Mouse (Mus musculus) fibroblast of lung, adult 2 months (primary cell): Measurements from ENCODE around the gene Vps53.
"Not testable (repeated sequence)": the region's sequence is repeated elsewhere in the genome, so short reads cannot be mapped to it uniquely, and the experiment has no call there.

ENCODE experiments used
- DNase-seq: peaks from one replicate; pipeline ENCODE4 v3.0.0-alpha.2; 2011; ENCODE audit warnings: low read depth

The Vps53 gene

DNA sequence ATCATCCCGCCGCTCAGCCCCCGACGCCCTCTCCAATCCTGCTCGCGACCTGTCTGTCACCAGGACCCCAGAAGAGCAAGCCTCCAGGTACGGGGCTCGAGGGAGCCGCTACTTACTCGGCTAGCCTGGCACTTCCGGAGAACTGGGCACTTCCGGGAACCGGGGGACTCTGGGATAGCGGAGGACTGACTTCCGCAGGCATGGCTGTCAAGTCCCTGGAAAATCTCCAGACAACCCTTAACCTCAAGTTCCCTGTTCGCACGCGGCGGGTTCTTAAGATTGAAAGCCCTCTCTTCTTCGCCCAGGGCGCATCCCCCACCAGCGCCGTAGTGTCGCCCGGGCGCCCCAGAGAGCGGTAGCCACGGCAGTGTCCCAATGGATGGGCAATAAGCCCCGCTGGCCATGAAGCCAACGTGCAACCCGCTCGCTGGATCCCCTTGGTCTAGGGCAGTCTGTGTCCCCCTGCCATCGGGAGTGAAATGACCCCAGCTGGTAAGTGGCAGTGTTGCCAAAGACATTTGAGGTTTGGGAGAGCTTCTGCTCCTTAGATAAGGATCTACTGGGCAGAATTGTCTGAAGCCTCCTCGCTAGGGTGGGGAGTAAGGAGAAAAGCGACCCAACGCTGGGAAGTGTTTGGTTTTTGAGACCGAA lies at the start of gene Vps53, which contains the start of gene Fam57a:
TSS of gene Vps53 (minus strand) at position 153 of the 651 bp plus-strand sequence.
TSS of gene Fam57a (plus strand) at position 177 of the 651 bp plus-strand sequence.
- no peak for DNase-seq

- no peak for DNase-seq
Observed at GRCm38 (mm10) chr11:76225051-76225450, 45.6 kb upstream of the Vps53 start.

GRCm38 (mm10) chr11:76224631-76225030 lies 45.2 kb upstream of the Vps53 start:
- DNase-seq = no peak

DNA sequence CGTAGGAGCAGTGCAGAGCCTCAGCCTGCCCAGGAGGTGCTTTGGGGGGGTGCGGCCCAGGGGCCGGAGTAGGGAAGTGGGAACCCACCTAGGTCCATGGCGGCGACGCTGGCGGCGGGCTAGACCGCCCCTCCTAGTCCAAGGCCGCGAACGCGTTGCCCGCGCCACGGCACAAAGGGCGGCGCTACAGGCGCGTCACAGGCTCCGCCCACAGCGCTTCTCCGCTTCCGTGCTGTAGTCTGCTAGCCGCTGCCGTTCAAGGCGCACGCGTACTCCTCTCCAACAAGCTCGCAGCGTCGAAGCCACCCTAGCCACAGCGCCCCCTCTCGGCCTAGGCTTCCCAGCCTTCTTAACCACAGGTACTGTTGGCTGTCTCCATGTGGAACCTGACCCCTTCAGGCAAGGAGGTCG lies 37.9 kb upstream of the Vps53 start, which contains the start of the genes Dbil5 and Gemin4:
TSS of gene Dbil5 (plus strand) at position 219 of the 411 bp plus-strand sequence.
TSS of gene Gemin4 (minus strand) at position 275 of the 411 bp plus-strand sequence.
- DNase-seq = peak; percentile 93

DNA sequence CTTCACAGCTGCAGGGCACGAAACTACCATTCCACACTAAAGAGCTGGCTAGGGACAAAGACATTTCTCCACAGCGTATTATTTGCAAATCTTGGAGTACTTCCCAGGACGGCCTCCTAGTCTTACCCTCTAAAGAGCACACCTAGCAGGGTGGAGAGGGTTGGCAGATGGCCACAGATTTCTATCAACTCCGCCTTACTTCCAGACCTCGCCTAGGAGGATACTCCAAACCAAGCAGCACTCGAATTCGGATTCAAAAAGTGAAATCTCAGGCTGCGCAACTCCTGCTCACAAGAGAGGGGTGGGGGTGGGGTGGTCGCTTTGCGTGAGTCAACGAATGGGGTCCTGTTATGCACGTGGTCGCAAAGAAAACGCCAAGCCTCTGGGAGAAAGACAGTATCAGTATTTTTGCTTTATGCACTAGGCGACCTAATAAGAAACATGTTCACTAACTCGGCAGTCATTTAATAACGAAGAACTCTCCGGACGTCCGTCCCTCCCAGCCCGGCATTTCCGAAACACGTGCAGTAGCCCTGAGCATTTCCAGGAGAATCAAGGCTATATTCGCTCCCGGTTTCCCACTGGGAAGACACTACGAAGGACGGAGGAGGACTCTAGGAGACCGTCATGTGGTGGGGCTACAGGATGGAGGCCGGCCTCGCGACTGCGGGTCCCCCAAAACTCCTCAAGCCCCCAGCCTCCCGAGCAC lies 37.4 kb upstream of the Vps53 start:
- no peak for DNase-seq

DNA sequence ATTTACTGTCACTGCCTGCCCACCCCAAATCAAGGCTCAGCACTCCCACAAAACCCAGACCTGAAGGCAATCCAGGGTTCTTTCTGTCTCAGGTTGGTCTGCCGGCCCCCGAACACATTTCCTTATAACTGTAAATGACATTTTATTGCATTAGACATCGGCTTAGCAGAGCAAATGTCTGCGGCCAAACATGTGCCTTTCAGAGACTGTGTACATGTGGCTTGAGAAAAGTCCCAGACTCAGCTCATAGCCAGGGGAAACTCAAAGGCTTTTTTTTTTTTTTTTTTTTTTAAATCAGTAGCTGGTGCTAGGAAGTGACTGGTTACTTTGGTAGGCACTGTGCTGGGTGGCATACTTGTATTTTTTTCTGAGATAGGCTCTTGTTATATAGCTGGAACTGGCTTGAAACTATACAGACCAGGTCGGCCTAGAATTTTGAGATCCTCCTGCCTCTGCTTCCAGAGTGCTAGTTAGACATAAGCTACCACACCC lies 36.6 kb upstream of the Vps53 start:
- no peak for DNase-seq

DNA sequence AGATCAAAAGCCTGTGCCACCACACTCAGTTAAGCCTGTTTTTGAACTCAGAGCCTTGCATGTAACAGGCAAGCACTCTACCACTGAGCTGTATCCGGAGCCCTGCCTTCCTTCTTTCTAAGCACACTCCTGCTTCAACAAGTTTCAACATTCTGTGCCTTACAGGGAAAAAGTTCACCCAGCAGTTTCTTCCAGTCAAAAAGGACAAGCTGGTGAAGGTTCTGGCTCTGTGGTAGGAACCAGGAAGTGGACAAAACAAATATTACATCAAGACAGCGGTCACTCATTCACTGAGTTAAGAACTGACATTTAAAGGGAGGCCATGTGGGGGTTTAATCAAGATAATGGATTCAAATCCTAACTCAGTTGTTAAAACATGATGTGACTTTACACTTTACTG lies 35.6 kb upstream of the Vps53 start:
- DNase-seq = no peak

DNA sequence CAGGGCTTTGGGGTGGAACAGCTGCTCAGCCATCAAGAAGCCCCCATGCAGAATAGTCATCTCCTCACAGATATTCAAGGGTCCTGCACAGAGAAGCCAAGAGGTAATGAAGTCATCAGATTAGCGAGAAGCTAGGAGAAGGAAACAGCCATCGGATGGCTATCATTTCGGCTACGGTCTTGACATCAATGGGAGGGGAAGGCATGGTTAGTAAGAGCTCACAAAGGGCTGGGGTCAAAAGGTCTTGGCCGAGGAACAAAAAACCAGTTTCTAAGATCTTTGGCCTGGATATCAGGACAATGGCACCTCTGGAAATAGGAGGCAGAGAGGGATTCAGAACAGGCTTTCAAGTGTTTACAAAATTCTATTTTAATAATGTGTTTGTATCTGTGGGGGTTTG lies 34.4 kb upstream of the Vps53 start:
- DNase-seq = no peak

- not testable (repeated sequence) for DNase-seq
Observed at GRCm38 (mm10) chr11:76211595-76211994, 32.1 kb upstream of the Vps53 start.

DNA sequence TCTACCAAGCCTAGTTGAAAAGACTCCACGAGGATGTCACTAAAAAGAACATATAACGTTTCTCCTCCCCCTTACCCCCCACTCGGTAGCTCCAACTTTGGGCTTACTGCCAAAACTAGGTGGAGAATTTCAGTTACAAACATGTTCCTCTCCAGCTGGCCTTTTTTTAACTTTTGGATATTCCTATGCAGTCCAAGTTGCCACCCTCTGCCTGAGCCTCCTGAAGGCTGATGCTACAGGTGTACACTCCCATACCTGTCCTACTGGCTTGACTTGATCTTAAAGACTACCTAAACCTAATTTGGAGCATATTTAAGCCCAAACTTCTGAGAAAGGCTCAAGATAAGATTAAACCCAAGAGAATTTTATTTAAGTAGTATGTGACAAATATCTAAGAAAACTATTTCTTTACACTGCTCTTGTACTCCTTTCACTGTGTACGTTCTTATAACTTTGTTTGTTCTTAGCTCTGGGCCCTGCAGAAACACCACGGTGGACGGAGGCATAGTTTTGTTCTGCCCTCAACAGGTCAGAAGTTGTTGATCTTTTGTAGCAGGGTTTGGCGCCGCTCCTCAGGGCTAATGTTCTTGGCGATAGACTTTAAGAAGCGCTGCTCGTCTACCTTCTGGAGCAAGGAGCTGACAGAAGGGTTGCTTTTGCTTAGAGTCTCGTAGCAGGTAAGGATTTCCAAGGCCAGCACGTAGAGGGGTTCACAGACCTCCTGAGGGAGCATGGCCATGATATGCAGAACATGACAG lies 31.0 kb upstream of the Vps53 start:
- DNase-seq = no peak

DNA sequence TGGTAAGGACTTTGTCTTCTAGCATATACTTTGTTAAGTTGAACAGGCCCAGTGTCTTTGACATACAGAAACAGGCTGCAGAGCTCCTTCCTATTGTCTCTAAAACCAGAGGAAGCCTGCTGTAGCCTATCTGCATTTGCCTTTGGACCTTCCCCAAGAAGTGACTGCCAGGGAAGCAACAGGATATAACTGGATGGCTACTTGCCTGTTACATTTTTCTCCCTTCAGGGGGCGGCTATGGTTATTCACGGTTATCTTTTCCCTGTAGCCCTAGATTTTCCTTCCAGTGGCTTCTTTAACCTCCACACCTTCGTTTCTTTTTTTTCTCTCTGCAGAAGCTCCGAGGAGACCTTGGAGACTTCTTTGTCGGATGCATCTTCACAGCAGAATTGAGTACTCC lies 27.3 kb upstream of the Vps53 start:
- no peak for DNase-seq

DNA sequence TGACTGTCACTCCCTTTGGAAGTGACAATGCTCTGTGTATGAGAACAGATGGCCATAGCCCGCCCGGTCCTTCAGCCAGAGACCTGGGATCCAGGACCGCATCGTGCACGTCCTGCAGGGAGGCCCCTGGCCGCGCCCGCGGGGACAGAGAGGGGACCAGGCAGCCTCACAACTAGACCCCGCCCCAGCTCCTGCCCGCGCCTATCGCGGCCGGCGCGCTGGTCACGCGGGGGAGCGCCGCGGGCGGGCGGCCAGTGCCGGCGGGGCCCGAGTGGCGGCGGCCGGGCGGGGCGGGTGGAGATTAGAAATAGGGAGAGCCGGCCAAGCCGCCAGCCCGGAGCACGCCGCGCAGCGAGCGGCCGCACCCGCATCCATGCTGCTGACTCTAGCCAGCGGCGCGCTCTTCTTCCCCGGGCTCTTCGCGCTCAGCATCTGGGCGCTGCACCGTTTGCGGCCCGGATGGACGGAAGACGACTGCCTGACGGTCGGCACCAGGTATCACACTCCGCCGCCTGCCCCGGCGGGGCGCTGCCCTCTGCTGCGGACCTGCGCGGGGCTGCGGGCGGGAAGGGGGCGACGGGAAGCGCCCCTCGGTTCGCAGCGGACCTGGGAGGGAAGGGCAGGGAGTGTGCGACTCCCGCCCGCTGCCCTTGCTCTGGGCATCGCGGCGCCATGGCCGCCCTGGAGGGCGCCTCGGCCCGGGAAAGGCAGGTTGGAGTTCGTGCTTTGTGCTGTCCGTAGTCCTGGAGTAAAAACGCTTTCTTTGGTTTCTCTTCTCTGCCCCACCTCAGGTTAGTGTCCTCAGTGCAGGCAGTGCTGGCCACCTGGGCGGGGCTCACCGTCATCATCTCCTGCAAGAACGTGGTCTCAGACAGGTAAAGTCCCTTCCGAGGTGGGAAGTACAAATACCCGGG lies 22.6 kb upstream of the Vps53 start:
- no peak for DNase-seq

DNA sequence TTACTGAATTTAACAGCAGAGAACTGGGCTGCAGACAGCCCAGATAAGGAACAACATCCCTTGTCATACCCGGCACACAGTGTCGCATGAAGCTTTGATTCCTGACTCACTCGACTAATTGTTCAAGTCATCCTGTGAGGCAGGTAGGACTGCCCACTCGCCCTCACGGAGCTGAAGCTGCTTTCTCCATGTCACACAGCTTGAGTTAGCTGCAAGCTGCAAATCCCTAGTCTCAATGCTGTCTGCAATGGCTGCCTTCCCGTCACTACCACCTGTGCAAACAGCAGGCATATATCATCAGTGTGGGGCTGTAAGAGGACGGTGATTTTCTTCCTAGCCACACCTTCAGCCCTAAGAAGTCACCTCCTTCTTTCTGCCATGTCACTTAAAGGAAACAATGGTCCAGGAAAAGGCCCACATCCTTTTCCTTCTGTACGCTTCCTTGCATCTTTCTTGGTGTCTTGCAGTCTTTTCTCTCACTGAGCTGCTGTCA lies 17.6 kb upstream of the Vps53 start:
- DNase-seq = no peak

- DNase-seq = no peak
Observed at GRCm38 (mm10) chr11:76196275-76196976, 17.0 kb upstream of the Vps53 start.

GRCm38 (mm10) chr11:76186908-76187307 lies 7.5 kb upstream of the Vps53 start:
- no peak for DNase-seq

DNA sequence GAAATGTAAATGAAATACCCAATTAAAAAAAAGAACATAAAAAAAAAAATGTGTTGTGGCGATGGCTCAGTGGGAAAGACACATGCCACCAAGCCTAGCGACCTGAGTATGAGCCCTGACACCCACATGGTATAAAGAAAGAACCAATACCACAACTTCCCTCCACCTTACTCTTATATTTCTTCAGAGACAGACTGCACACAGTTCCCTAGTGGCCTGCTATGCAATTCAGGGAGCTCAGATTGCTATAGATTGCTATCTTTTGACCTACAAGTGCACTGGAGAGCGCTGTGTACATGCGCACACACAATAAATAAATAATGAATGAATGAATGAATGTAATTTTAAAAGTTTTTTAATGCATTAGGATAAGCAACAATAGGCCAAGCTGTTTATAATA lies 4.3 kb upstream of the Vps53 start:
- DNase-seq = no peak

- DNase-seq = no peak
Observed at GRCm38 (mm10) chr11:76180146-76180540, 696 bp upstream of the Vps53 start.

DNA sequence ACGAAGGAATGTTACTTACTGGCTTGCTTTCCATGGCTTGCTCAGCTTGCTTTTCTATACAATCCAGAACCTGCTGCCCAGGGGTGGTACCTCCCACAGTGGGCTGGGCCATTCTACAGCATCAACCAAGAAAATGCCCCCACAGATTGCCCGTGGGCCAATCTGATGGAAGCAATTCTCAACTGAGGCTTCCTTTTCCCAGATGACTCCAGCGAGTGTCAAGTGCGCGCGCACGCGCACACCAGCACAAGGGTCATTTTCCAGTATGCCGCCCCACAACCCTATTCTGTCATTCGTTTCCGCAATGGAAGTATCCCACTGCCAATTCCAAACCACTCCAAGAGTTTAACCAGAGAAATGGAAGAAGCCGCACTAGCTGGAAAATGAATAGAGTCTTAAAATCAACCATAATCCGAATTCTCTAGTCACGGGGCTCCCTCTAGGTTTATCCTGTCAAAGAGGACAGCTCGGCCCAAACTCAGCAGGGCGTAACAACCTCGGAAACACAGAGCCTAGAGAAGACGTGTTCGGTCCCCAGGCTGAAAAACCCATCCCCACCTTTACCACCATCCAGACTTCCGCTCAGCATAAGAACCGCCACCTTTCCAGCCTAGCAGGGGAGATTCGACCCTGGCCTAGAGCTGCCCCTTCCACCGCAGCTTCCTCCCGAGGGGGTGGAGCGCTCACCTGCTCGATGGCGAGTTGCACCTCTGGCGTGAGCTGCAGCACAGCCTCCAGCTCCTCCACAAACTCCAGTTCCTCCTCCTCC lies 537 bp downstream of the Vps53 start:
- DNase-seq = no peak

- DNase-seq = no peak
Observed at GRCm38 (mm10) chr11:76170207-76170606, 9.2 kb downstream of the Vps53 start.

- DNase-seq = no peak
Observed at GRCm38 (mm10) chr11:76168976-76169375, 10.5 kb downstream of the Vps53 start.
